Mouse (Mus musculus) lung, postnatal 0 days (tissue): ENCODE measurements around the gene B3galt4.

Source experiments
- CTCF ChIP-seq: IDR thresholded peaks from 2 replicates; pipeline ENCODE4 v1.5.1; 2016; ENCODE audit warnings: antibody characterized with exemption, mild to moderate bottlenecking
- EP300 ChIP-seq: IDR thresholded peaks from 2 replicates; pipeline ENCODE4 v1.6.1; 2016; ENCODE audit warnings: antibody characterized with exemption, mild to moderate bottlenecking, control low read depth

- TF ChIP-seq EP300 (no peak), CTCF (peak; percentile 63)
These were observed 31.7 kb downstream of the B3galt4 start for GRCm38 (mm10) chr17:33919351-33920281.
